Mouse (Mus musculus) neural tube, embryonic 10.5 days (tissue): ENCODE results near the gene Mad1l1.

Experiments used
- DNase-seq: peaks from one replicate; pipeline ENCODE4 v3.0.0-alpha.2; 2017; ENCODE audit warnings: low spot score; ENCODE audit errors: extremely low spot score

Mad1l1 gene

GRCm38 (mm10) chr5:139959741-139960140, 361.6 kb downstream of the Mad1l1 start:
- no peak for DNase-seq
